Mouse (Mus musculus): ENCODE measurements around the gene Mfsd5. TPM values are rescaled to one million over a fixed set of nuclear protein-coding genes. Genes with fewer than 3 reads are reported as not detected.

Mfsd5 gene
- total and polyA plus RNA-seq, 3 experiments, result 56.3 to 115 (median 83.6) TPM

DNA sequence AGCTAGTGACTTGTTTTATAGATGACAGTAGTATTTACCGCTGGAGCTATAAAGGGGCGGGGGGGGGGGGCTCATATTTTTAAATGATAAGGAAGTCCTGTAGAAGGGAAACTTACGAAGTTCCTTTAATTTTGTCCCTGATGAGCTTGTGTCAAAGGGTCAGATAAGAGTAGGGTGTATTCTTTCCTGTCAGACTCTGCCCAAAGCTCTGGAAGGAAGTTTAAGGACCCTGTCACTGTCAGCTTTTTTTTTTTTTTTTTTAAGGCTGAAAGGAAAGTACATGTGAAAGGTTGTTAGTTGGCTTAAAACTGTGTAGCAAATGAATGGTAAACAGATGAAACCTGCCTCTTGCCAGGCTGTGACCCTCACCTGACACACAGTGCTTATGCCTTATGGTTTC is 4.4 kb downstream of the Mfsd5 start:
- peaks cover 24% of the 10 kb centered on the region for H3K79me2 ChIP-seq (ENCODE audit: control insufficient read depth, insufficient read depth, low read length, poor library complexity)
- peak overlapping the region; percentile 11 to 27 for H3K4me3 ChIP-seq (ENCODE audit: control insufficient read depth in 1 of 2, insufficient read depth in 1 of 2, low read depth in 2 of 2, low read length in 2 of 2)
- H3K4me1 ChIP-seq (ENCODE audit: control insufficient read depth in 1 of 2, insufficient read depth in 2 of 2, low read length in 2 of 2), result peaks cover 12 to 48% of the 10 kb centered on the region in 2 experiments
- no peak for DNase-seq (ENCODE audit: low read depth, low spot score)
- H3K9ac ChIP-seq (ENCODE audit: control insufficient read depth, low read depth, low read length, poor library complexity, severe bottlenecking), result peak overlapping the region; percentile 57
- peak overlapping the region; percentile 87 for H3K27ac ChIP-seq (ENCODE audit: control insufficient read depth, low read depth, low read length)
- peaks cover 0 to 39% of the 10 kb centered on the region in 2 experiments; a peak in 2 of 4 replicates for H3K36me3 ChIP-seq (ENCODE audit: control insufficient read depth in 1 of 2, insufficient read depth in 2 of 2, low read length in 2 of 2)
- no peaks in the 10 kb centered on the region for H3K27me3 ChIP-seq (ENCODE audit: control insufficient read depth in 1 of 2, insufficient read depth in 2 of 2, low read length in 2 of 2)
- no peaks in the 10 kb centered on the region for H3K9me3 ChIP-seq (replicated peaks; ENCODE audit: insufficient read depth, low read length)
- TF ChIP-seq CTCF (IDR thresholded peaks at IDR 0.05 in 2 of 3, conservative IDR thresholded peaks at IDR 0.05 in 1 of 3; ENCODE audit: control insufficient read depth in 1 of 3, insufficient read depth in 1 of 3, low read depth in 2 of 3, low read length in 3 of 3, poor library complexity in 1 of 3, severe bottlenecking in 1 of 3) (no peak), NRF1 (IDR thresholded peaks at IDR 0.05; ENCODE audit: insufficient read depth, low read depth, low read length, poor library complexity, severe bottlenecking) (no peak), TBP (IDR thresholded peaks at IDR 0.05; ENCODE audit: low read depth, low read length) (no peak), POLR2A (IDR thresholded peaks at IDR 0.05; ENCODE audit: control insufficient read depth in 1 of 2, insufficient read depth in 1 of 2, low read depth in 1 of 2, low read length in 2 of 2, poor library complexity in 1 of 2) (no peak), MYC (IDR thresholded peaks at IDR 0.05; ENCODE audit: low read depth, low read length) (0 out of 2 replicates have a peak, but pooled peaks have one; percentile 67), KAT2A (conservative IDR thresholded peaks at IDR 0.05; ENCODE audit: low read depth, low read length) (no peak), TAL1 (IDR thresholded peaks at IDR 0.05; ENCODE audit: low read length) (no peak), RAD21 (IDR thresholded peaks at IDR 0.05; ENCODE audit: low read depth, low read length) (no peak), ZC3H11A (IDR thresholded peaks at IDR 0.05; ENCODE audit: low read depth, low read length) (no peak), CHD2 (IDR thresholded peaks at IDR 0.05; ENCODE audit: low read length) (no peak), USF1 (IDR thresholded peaks at IDR 0.05; ENCODE audit: low read depth, low read length) (no peak), JUND (IDR thresholded peaks at IDR 0.05; ENCODE audit: low read depth, low read length) (no peak), MAFK (IDR thresholded peaks at IDR 0.05; ENCODE audit: borderline replicate concordance, low read depth, low read length) (no peak), MXI1 (IDR thresholded peaks at IDR 0.05; ENCODE audit: low read depth, low read length) (peak; percentile 74; the same call in 1 of the 2 replicates), ZKSCAN1 (IDR thresholded peaks at IDR 0.05; ENCODE audit: low read depth, low read length) (no peak; the same call in 1 of the 2 replicates), ZNF384 (IDR thresholded peaks at IDR 0.05; ENCODE audit: low read depth, low read length) (peak; percentile 99), CHD1 (IDR thresholded peaks at IDR 0.05; ENCODE audit: low read depth, low read length) (no peak), TCF12 (IDR thresholded peaks at IDR 0.05; ENCODE audit: low read depth, low read length) (0 out of 2 replicates have a peak, but pooled peaks have one; percentile 41), SIN3A (IDR thresholded peaks at IDR 0.05; ENCODE audit: low read length) (peak; percentile 91), E2F4 (IDR thresholded peaks at IDR 0.05; ENCODE audit: borderline replicate concordance, low read depth, low read length) (no peak), RCOR1 (IDR thresholded peaks at IDR 0.05; ENCODE audit: low read depth, low read length) (peak; percentile 65), MEF2A (IDR thresholded peaks at IDR 0.05; ENCODE audit: extremely low read depth, insufficient replicate concordance, low read depth, low read length, poor library complexity, severe bottlenecking) (no peak), USF2 (IDR thresholded peaks at IDR 0.05; ENCODE audit: borderline replicate concordance in 1 of 2, insufficient read depth in 1 of 2, low read depth in 1 of 2, low read length in 2 of 2) (no peak), ETS1 (IDR thresholded peaks at IDR 0.05; ENCODE audit: low read depth, low read length) (peak; percentile 85), ZMIZ1 (IDR thresholded peaks at IDR 0.05; ENCODE audit: low read depth, low read length) (no peak), BHLHE40 (IDR thresholded peaks at IDR 0.05; ENCODE audit: borderline replicate concordance, low read depth, low read length) (no peak), POLR2AphosphoS2 (IDR thresholded peaks at IDR 0.05; ENCODE audit: low read length) (no peak), ELF1 (IDR thresholded peaks at IDR 0.05; ENCODE audit: low read depth, low read length) (0 out of 2 replicates have a peak, but pooled peaks have one; percentile 40), NELFE (IDR thresholded peaks at IDR 0.05; ENCODE audit: low read depth, low read length) (no peak), UBTF (IDR thresholded peaks at IDR 0.05; ENCODE audit: borderline replicate concordance, insufficient read depth, low read depth, low read length) (no peak), HCFC1 (IDR thresholded peaks at IDR 0.05; ENCODE audit: low read depth, low read length) (no peak), POLR2AphosphoS5 (IDR thresholded peaks at IDR 0.05; ENCODE audit: borderline replicate concordance, low read depth, low read length) (no peak), SMC3 (IDR thresholded peaks at IDR 0.05; ENCODE audit: low read depth, low read length) (no peak), MAZ (IDR thresholded peaks at IDR 0.05; ENCODE audit: low read depth, low read length) (no peak), MAX (IDR thresholded peaks at IDR 0.05; ENCODE audit: low read length) (peak; percentile 36; the same call in 1 of the 2 replicates), GATA1 (IDR thresholded peaks at IDR 0.05; ENCODE audit: low read depth, low read length) (peak; percentile 71), GABPA (IDR thresholded peaks at IDR 0.05; ENCODE audit: low read depth, low read length) (no peak), EP300 (IDR thresholded peaks at IDR 0.05; ENCODE audit: low read depth in 1 of 2, low read length in 2 of 2) (peak; percentile 56 to 59)

Measured in MEL (cell line).